Mouse (Mus musculus) thymus, adult 2 months (tissue): ENCODE results near the gene Prss30.

Source experiments
- CTCF ChIP-seq: fragments of 200-500 bp; IDR thresholded peaks from 2 replicates; pipeline ENCODE4 v1.5.1; 2012; ENCODE audit warnings: mild to moderate bottlenecking, control low read depth, low read length, moderate library complexity, borderline replicate concordance; ENCODE audit not compliant: control insufficient read depth, poor library complexity, insufficient read depth; ENCODE audit errors: extremely low read depth
- POLR2A ChIP-seq: fragments of 200-500 bp; IDR thresholded peaks from 2 replicates; pipeline ENCODE4 v1.6.1; 2012; ENCODE audit warnings: mild to moderate bottlenecking, low read length, control low read depth, moderate library complexity; ENCODE audit not compliant: control insufficient read depth, poor library complexity, insufficient read depth; ENCODE audit errors: extremely low read depth

DNA sequence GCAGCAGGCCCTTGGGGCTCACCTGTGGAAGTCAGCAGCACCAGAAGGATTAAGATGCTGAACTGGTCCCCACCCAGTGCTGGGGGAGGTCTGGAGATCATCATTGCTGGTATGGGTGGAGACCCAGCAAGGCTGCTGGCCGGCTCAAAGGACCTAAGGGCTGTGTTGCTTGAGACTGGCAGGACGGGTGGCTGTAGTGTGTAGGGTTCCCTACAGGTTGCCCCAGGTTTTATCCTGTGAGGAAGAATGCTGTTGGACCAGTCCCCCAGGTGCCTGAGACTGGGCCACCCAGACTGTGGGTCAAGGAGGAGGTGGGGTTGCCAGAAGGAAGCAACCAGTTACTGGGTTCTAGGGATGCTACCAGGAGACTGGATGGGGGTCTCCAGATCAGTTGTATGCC, 17.5 kb upstream of the Prss30 start, which contains the start of gene Prss22:
- TF ChIP-seq CTCF (no peak), POLR2A (no peak)
